Mouse (Mus musculus) heart, postnatal 25 days (tissue): ENCODE data around the gene Sash3. TPM values are rescaled to one million over a fixed set of nuclear protein-coding genes. Genes with fewer than 3 reads are reported as not detected.
A peak's percentile ranks its signal among the peaks of the same experiment; 100 is the strongest.

Experiments used
- DNase-seq: peaks from one replicate; pipeline ENCODE4 v3.0.0; 2022; ENCODE audit warnings: low spot score
- intact Hi-C: fragments of 180-260 bp; cut with DNase I; formaldehyde crosslinking; loops from one replicate; pipeline ENCODE4 v1.15.1; 2025
- total RNA-seq, 2 experiments: library from RNA; stranded (reverse); gene quantifications; 2 replicates each; pipeline ENCODE4 v1.2.3; 2021

Sash3 gene
- 1 to 10 TPM in 1 of 2 experiments, under 1 TPM in 1; 0.84 to 1.2 TPM for total RNA-seq

DNA sequence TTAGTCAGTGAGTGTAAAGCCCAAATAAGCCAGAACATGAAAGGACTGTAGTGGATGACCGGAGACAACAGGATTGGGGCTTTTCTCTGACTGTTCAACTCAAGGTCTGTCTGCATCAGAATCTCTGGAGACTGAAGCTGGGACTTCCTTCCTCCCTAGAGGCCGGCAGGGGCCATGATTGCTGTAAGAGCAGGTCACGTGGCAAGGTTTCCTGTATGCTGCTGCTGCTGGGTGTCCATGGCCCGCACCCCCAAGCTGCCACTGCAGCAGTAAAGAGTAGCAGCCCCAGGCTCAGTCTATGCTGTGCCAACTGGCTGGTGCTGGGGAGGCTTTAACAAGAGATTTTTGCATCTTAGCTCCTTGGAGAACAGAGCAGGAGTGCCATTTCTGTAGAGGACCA, at the start of gene Sash3:
Sash3 (plus strand) TSS at position 175 of the 400 bp plus-strand sequence.
- DNase-seq, result no peak
- intact Hi-C loops, result no loop called here

DNA sequence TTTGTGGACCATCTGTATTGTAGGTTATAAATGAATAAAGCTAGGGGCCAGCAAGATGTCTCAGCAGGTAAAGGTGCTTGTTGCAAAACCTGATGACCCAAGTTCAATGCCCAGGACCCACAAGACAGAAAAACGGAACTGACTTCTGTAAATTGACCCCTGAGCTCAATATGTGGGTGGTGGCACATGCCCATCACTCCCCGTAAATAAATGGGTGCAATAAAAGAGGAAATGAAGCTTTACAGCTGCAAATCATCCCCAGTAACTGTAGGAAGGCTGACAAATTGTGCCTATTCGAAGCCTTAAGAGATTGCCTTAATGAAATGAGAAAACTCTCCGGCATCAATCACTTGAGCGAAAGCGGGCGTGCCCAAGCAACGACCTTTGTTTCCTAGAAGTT, 49.7 kb upstream of the Sash3 start:
- intact Hi-C loops, result no loop called here
- no peak for DNase-seq

DNA sequence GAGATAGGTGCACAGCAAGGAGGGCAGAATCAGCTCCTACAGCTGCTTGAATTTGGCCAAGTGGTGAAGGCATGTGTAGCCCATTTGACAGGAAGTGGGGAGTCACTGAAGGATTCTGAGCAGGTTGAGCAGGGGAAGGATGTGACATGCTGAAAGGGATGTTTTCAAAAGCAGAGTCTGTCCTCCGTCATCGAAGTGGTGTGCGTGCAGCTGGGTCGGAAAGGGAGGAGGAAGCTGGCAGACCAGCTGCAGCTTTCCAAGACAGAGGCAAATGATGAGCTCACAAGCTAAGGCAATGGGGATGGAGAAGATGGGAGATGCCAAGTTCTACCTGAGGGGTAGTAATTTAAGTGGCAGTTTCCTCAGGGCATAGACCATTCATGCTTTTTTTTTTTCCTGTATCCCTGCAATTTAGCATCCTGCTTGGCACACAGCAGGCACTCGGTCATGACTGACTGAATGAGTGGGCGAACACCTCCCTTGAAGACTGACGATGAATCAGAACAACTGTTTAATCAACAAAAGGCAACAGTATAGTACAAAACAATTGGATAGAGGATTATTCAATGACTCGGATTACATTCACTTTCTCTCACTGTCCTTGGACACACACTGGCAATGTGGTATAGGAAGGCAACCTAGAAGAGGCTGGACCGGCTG, 47.6 kb upstream of the Sash3 start:
- intact Hi-C loops, result loop anchor here (1.0 kb wide), 1 partner anchor 78 kb away; no protein-coding TSS in a partner anchor
- DNase-seq, result no peak

DNA sequence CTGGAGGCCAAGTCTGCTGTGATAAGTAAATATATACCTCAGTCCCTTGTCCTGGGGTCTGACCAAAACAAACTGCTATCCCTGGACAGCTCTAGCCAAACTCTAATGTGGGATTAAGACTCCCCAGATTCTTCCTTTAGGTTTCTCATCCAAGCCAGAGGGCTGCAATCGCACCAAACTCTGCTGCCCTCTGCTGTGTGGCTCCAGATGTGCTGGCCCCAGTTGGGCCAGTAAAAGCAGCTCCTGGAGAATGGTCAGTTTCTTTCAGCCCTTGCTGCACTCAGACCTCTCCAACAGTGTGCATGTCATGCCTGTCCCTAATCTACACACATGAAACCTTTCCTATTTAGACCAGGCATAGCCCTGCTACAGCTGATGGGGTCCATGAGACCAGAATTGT, 46.4 kb upstream of the Sash3 start:
- intact Hi-C loops, result loop anchor here (1.0 to 2.0 kb wide), 2 partner anchors 80 to 107 kb away; no protein-coding TSS in a partner anchor
- DNase-seq, result no peak

DNA sequence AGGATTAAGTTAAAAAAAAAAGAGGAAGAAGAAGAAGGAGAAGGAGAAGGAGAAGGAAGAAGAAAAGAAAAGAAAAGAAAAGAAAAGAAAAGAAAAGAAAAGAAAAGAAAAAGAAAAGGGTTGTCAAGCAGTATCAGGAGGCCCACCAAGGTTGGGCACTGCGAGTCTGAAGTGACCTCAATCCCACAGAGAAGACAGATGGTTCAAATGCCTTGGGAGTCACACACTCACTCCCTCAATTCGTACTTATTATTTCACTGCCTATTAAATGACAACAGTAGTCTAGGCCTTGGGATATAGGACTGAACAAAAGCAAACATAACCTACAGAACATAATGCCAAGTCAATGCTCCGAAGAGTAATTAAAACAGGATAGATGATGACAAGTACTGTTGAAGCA, 43.0 kb upstream of the Sash3 start:
- intact Hi-C loops, result no loop called here
- no peak for DNase-seq

DNA sequence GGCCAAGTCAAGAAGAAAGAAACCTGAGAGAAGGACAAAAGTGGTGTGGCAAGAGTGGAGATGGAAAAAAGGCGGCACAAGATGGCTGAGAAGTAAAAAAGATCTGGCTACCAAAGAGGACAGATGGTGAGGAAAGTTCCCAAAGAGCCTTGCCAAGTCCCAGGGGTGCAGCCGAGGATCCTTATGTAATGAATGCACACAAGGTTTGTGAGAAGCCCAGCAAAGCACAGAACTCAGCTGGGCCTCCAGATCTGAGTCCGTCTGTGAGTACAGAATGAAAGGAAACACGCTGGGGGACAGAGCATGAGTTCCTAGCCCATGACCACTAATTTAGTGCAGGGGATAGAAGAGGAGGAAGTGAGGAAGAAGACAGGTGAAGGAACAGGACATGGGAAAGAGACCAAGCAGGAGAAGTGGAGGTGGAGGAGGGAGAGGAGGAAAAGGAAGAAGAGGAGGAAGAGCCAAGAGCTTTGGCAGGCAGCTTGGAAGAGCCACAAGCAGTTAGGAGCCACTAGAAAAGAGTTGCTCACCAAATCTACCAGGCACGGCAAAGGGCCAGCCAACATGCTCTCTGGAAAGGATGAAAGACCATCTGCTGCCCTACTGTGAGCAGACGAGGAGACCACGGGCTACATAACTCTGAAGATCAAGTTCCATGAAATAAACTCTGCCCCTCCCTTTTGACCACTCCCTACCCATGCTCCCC, 41.3 kb upstream of the Sash3 start:
- no peak for DNase-seq
- intact Hi-C loops, result no loop called here

DNA sequence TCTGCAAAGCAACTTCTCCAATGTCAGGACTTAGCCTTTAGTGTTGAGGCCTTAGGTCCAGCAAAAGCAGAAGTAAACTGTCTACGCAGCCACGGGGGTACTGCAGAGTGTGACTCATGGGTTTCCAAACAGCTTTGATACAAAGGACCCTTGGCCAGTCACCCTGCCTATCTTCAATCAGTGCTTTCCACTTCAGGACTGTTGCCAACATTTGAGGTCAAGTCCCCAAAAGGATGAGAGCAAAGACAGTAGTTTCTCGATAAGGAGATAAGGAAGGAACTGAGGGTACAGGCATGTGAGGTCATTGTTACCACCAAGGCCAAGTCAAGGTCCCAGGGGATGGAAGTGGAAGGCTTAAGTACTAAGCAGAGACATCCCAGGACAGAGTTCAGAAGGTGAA, 40.0 kb upstream of the Sash3 start:
- DNase-seq, result peak; percentile 29

DNA sequence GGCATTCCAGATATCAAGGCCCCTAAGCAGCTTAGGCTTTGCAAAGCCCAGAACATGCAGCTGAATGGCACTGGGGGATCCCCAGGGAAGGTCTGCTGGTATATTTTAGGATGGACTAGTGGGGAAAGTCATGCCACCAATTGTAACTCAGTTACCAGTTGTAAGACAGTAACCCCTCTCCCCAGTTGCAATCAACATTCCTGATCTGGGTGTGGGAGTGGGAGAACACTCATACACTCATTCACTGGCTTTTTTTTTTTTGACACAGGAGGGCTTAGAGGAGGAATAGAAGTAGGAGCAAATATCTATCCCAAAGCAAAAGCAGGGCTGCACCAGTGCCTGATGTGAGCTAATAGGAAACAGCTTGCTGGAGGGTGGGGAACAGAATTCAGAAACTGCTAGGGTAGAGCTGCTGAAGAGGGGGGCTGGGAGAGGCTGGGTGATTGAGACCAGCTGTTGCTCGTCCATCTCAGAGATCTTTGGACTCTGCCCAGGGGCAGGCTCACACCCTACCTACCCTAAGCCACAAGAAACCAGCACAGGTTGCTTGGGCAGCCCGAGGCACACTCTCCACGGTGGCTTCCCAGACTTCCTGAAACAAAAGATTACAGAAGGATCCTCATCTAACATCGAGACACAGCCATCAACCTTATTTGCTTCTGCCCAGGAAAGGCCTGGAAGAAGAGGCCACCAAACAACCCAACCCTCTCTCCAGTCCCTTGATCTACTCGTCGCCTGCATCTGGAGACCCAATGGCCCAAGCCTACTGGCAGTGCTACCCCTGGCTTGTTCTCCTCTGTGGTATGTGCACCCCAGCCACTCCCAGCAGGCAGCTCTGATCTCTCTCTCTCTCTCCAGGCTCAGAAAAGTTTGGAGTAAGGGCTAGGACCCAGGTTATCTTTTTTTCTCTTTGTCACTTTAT, 37.6 kb upstream of the Sash3 start, which contains the start of gene Xpnpep2:
Xpnpep2 (plus strand) TSS at position 332 of the 922 bp plus-strand sequence.
- intact Hi-C loops, result no loop called here
- DNase-seq, result no peak

More for the DNA sequence above, 40.0 kb upstream of the Sash3 start:
- intact Hi-C loops, result no loop called here

DNA sequence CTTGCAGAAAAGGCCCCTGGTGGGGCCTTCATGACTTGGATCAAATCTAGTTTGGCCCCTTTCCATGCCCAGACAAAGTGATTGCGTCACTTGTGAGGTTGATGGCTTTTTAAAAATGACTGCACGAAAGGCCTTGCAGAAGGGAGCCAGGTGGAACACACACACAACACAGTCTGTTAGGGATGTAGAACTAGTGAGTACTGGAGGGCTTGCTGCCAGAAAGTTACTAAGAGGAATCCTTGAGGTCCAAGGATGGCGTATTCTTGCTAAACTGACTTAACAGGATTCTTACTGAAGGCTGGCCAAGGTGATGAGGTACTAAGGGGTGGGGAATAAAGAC, 37.0 kb upstream of the Sash3 start:
- intact Hi-C loops, result no loop called here
- DNase-seq, result no peak

DNA sequence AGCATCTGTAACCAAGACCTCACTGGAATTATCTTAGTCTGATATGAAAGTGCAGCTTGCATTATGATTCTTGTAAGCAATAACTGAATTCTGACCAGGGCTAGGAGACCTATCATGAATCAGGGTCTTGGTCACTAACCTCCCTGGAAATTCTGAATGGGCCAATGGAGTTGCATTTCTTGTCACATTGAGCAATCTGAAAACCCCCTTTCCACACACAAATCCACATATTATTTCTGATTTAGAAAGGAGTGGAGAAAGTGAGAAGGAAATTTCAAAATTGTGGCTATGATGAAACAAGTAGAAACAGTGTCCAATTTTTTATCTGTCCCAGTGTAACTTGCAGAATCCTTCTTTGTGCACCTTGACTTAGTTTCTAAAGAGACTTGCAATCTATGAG, 26.9 kb upstream of the Sash3 start:
- intact Hi-C loops, result no loop called here
- no peak for DNase-seq

DNA sequence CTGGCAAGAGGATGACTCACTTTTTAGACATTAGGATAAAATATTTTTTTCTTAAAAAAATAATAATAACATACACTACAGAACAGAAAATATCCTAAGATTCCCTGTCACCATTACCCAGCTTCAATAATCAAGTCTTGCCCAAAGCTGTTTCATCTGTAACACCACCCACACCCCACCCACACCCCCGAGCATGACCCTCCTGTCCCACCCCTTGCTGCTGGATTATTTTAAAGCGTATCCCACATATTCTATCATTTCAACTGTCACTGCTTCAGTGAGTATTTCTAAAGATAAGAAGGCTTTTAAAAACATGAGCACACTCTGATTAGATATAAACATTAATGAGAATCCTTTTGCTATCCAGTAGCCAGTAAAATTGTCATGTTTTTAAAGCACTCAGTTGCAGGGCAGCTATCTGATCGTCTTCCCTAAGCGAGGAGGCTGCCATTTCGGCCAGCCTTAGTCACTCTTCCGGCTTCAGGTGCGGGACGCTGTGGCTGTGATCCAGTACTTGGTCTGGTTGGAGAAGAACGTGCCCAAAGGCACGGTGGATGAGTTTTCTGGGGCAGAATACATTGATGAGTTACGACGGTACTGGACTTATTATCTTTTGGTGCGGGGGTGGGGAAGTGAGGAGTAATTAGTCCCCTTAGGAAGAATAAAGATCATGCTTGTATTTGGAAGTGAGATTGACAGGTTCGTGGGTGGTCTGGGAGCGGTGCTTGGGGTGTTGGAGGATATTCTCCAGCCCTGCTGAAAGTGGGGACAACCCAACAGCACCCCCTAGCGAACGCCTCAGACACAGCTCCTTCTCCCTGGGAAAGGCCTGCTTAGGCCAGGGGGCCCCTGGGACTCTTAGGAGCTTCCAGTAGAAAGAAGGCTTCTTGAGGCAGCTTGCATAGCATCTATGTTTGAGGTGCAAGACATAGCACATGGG, 21.8 kb upstream of the Sash3 start:
- intact Hi-C loops, result loop anchor here (1.0 to 2.0 kb wide), 2 partner anchors 105 to 130 kb away; no protein-coding TSS in a partner anchor
- DNase-seq, result peak; percentile 33

DNA sequence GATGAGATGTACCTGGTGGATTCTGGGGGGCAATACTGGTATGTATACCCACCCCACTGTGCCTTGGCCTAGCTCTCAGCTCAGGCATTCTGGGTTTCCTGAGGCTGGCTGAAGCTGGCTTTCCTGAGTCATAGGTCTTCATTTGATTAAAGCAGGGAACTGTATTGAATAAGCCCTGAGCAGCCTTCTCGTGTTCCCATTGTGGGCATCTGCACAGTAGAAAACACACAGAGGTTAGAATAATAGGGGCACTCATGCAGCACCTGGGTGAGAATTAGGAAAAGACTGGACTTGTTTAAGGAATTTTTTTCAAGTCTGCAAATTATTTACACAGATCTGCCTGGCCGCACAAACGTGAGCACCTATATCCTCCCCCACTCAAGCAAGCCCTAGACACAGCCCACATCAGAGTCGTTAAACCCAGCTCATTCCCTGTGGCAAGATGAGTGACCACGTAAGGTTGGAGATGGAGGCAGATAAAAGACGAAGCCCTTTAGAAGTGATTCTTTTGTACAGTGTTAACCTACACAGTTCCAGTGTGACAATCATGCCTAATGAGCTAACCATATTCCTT, 19.2 kb upstream of the Sash3 start:
- intact Hi-C loops, result no loop called here
- DNase-seq, result no peak

DNA sequence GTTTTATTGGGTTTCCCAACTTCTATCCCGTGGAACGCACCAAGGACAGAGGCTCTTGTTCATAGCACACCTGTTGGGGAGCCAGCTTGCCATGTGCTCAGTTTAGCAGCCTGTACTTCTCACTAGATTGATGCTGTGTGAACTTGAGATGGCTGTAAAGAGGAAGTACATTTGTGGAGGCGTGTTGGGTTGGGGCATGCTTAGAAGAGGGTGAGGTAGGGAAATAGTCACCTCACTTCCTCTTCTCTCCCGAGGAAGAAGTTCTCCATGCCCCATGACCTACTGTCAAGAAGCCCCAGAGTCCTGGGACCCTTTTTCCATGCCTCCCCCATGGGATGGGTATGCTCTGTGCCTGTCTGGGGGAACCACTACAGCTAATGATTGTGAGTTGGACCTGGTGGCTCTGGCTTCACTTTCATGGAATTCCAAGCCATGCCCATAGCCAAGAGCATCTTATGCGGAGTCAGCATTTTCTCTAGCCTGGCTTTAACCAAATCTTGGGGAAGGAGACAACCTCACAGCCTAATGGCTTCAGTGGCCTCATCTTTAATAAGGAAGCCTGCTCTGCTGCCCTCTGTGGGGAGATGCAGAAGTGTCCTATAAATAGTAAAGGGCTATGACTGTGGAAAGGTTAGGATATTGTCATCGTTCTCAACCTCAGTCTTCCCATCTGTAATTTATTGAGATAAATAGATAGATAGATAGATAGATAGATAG, 18.6 kb upstream of the Sash3 start:
- DNase-seq, result no peak
- intact Hi-C loops, result no loop called here

DNA sequence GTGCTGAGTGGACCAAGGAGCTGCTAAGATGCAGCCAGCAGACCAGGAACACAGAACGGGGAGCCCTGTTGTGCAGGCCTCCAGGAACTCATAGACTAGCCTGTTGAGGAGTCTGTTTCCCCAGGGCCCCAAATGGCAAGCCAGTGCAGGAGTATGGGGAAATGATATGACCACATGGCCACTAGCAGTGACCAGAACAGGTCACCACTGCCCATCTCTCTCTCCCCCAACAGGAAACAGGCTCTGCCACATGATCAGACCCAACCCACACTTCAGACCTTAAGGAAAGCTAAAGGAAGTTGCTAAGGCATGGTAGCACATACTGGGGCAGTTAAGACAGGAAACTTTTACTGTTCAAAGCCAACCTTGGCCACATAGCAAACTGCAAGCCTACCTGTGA, 17.1 kb upstream of the Sash3 start:
- intact Hi-C loops, result no loop called here
- DNase-seq, result no peak

DNA sequence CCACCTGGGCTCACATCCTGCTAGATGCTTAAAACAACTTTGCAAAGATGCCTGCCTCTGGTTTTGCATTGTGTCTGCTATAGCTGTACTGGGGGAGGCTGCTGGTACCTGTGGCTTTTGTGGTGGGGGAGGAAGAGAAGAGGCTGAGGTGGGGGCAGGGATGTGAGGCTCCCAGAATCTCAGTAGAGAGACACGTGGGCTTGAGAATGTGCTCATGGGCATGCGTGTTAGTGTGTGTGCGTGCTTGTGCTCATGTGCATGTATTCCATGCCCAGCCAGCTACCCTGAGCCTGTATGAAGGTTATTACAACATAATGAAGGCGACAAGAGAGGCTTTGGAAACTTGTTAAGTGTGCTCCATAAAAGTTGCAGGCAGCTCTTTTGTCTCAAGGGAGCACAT, 9.3 kb upstream of the Sash3 start:
- DNase-seq, result no peak
- intact Hi-C loops, result no loop called here

DNA sequence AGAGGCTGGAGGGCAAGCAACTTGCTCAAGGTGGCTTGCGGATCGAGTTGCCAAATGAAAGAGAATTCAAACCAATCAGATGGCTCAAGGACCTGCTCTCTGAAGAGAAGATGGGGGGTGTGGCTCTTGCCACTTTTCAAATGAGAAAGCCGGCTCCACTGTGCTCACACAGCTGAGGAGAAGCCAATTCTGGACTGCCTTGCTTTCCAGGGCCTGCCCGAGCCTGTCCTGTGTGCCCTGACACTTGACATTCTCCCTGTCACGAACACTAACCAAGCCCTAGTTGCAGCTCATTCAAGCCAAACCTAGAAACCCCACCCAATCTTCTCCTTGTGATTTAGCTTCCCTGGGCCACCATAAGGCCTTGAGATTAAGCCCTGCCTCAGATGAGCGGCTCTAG, 8.2 kb upstream of the Sash3 start:
- DNase-seq, result no peak
- intact Hi-C loops, result no loop called here

DNA sequence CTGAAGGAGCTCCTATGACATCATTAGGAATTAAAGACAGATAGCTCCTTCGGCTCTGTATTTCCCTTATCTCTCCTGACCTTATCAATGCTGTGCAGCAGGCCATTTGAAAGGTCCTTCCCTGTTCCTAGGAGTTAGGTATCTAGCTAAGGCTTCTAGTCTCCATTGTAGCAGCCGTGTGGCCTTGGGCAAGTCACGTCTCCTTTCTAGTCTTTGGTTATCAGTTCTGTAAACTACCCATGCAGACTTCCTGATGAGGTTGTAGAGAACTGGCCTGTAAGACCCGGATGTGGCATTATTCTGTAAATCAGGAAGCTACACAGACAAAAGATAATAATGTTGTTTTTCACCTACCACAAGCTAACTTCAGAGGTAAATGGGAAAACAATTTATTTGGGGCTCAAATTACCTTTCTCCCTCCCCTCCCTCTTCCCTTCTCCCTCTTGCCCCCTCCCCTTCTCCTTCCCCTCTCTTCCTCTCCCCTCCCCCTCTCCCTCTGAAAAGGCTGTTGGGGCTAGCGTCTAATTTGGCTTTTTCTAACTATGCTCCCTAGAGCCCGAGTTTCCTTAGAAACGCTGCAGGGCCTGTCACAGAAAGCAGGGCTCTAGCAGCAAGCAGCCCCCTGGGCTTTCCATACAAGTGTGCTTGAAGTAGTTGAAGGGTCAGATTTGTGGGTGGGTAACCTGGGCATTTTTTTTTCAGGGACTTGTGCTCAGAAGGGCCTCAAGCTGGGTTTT, 7.5 kb upstream of the Sash3 start:
- intact Hi-C loops, result no loop called here
- no peak for DNase-seq
